Mouse (Mus musculus) MEL (cell line): ENCODE measurements at regions not wholly inside any gene's neighbourhood (a gene's known extent, or its start where the extent isn't known, plus 50 kb on each side); places are given as distances from the start of the nearest gene placed in this dataset.
"Not testable (repeated sequence)": the region's sequence is repeated elsewhere in the genome, so short reads cannot be mapped to it uniquely, and the experiment has no call there.

Experiments
- DNase-seq: peaks from one replicate; pipeline ENCODE4 v3.0.0; 2011; ENCODE audit warnings: low read depth, low spot score
- H3K27ac ChIP-seq: 2 replicates; pipeline ENCODE4 v1.5.1; 2012; ENCODE audit warnings: low read depth, mild to moderate bottlenecking, control low read depth, low read length, moderate library complexity; ENCODE audit not compliant: control insufficient read depth
- H3K27me3 ChIP-seq, 2 experiments: fragments of 150-350 bp in 1 of 2; sonication (generic) in 1 of 2; 2 replicates each; pipeline ENCODE4 v1.6.1; 2012; ENCODE audit warnings: low read length in 2 of 2, mild to moderate bottlenecking in 2 of 2, improper control_type of control experiment in 1 of 2, moderate library complexity in 1 of 2; ENCODE audit not compliant: insufficient read depth in 2 of 2, control insufficient read depth in 1 of 2
- H3K36me3 ChIP-seq, 2 experiments: 2 replicates each; pipeline ENCODE4 v1.6.1; 2012 to 2014; ENCODE audit warnings: low read length in 2 of 2, improper control_type of control experiment in 1 of 2, inconsistent platforms in 1 of 2, mild to moderate bottlenecking in 1 of 2; ENCODE audit not compliant: insufficient read depth in 2 of 2, control insufficient read depth in 1 of 2
- H3K4me1 ChIP-seq, 2 experiments: fragments of 150-350 bp in 1 of 2; sonication (generic) in 1 of 2; 2 replicates each; pipeline ENCODE4 v1.6.1; 2012; ENCODE audit warnings: low read length in 2 of 2, improper control_type of control experiment in 1 of 2, mild to moderate bottlenecking in 1 of 2; ENCODE audit not compliant: insufficient read depth in 2 of 2, control insufficient read depth in 1 of 2
- H3K4me3 ChIP-seq, 2 experiments: fragments of 150-350 bp in 1 of 2; sonication (generic) in 1 of 2; 2 replicates each; pipeline ENCODE4 v1.5.1; 2012; ENCODE audit warnings: low read depth in 2 of 2, low read length in 2 of 2, mild to moderate bottlenecking in 2 of 2, moderate library complexity in 2 of 2, control low read depth in 1 of 2, improper control_type of control experiment in 1 of 2; ENCODE audit not compliant: control insufficient read depth in 1 of 2, insufficient read depth in 1 of 2
- H3K79me2 ChIP-seq: 2 replicates; pipeline ENCODE4 v1.6.1; 2012; ENCODE audit warnings: mild to moderate bottlenecking, low read length, moderate library complexity; ENCODE audit not compliant: control insufficient read depth, poor library complexity, insufficient read depth
- H3K9ac ChIP-seq: 2 replicates; pipeline ENCODE4 v1.6.1; 2012; ENCODE audit warnings: low read depth, mild to moderate bottlenecking, control low read depth, low read length, moderate library complexity; ENCODE audit not compliant: control insufficient read depth, poor library complexity, severe bottlenecking
- H3K9me3 ChIP-seq: fragments of 150-350 bp; sonication (generic); replicated peaks from 2 replicates; pipeline ENCODE4 v1.6.1; 2012; ENCODE audit warnings: mild to moderate bottlenecking, low read length, improper control_type of control experiment, moderate library complexity; ENCODE audit not compliant: insufficient read depth
- CHD2 ChIP-seq: IDR thresholded peaks from 2 replicates; pipeline ENCODE4 v1.6.1; 2011; ENCODE audit warnings: low read length, improper control_type of control experiment
- E2F4 ChIP-seq: IDR thresholded peaks from 2 replicates; pipeline ENCODE4 v1.6.1; 2011; ENCODE audit warnings: low read depth, low read length, improper control_type of control experiment, borderline replicate concordance
- ELF1 ChIP-seq: IDR thresholded peaks from 2 replicates; pipeline ENCODE4 v1.6.1; 2014; ENCODE audit warnings: low read depth, mild to moderate bottlenecking, inconsistent platforms, low read length, improper control_type of control experiment, moderate library complexity
- GABPA ChIP-seq: IDR thresholded peaks from 2 replicates; pipeline ENCODE4 v1.6.1; 2012; ENCODE audit warnings: low read depth, mild to moderate bottlenecking, inconsistent platforms, low read length, improper control_type of control experiment, moderate library complexity
- HCFC1 ChIP-seq: IDR thresholded peaks from 2 replicates; pipeline ENCODE4 v1.6.1; 2012; ENCODE audit warnings: low read depth, mild to moderate bottlenecking, inconsistent platforms, low read length, improper control_type of control experiment, moderate library complexity
- JUND ChIP-seq: IDR thresholded peaks from 2 replicates; pipeline ENCODE4 v1.6.1; 2011; ENCODE audit warnings: low read depth, mild to moderate bottlenecking, improper control_type of control experiment, low read length
- KAT2A ChIP-seq: conservative IDR thresholded peaks from 2 replicates; pipeline ENCODE4 v1.6.1; 2012; ENCODE audit warnings: low read depth, low read length, improper control_type of control experiment, inconsistent platforms
- MXI1 ChIP-seq: IDR thresholded peaks from 2 replicates; pipeline ENCODE4 v1.6.1; 2011; ENCODE audit warnings: mild to moderate bottlenecking, low read depth, low read length, improper control_type of control experiment
- NELFE ChIP-seq: IDR thresholded peaks from 2 replicates; pipeline ENCODE4 v1.6.1; 2011; ENCODE audit warnings: low read depth, low read length, improper control_type of control experiment
- NRF1 ChIP-seq: IDR thresholded peaks from 2 replicates; pipeline ENCODE4 v1.6.1; 2014; ENCODE audit warnings: low read depth, mild to moderate bottlenecking, inconsistent platforms, low read length, improper control_type of control experiment, moderate library complexity; ENCODE audit not compliant: poor library complexity, insufficient read depth, severe bottlenecking
- POLR2AphosphoS2 ChIP-seq: IDR thresholded peaks from 2 replicates; pipeline ENCODE4 v1.6.1; 2011; ENCODE audit warnings: low read length, improper control_type of control experiment
- RAD21 ChIP-seq: IDR thresholded peaks from 2 replicates; pipeline ENCODE4 v1.6.1; 2011; ENCODE audit warnings: mild to moderate bottlenecking, low read depth, low read length, improper control_type of control experiment
- SIN3A ChIP-seq: IDR thresholded peaks from 2 replicates; pipeline ENCODE4 v1.6.1; 2012; ENCODE audit warnings: low read length, improper control_type of control experiment, inconsistent platforms
- SMC3 ChIP-seq: IDR thresholded peaks from 2 replicates; pipeline ENCODE4 v1.6.1; 2011; ENCODE audit warnings: low read depth, low read length, improper control_type of control experiment
- TCF12 ChIP-seq: IDR thresholded peaks from 2 replicates; pipeline ENCODE4 v1.6.1; 2014; ENCODE audit warnings: low read depth, mild to moderate bottlenecking, inconsistent platforms, low read length, improper control_type of control experiment, moderate library complexity
- UBTF ChIP-seq: IDR thresholded peaks from 2 replicates; pipeline ENCODE4 v1.6.1; 2012; ENCODE audit warnings: low read depth, mild to moderate bottlenecking, inconsistent platforms, low read length, improper control_type of control experiment, moderate library complexity, borderline replicate concordance; ENCODE audit not compliant: insufficient read depth
- USF1 ChIP-seq: IDR thresholded peaks from 2 replicates; pipeline ENCODE4 v1.6.1; 2014; ENCODE audit warnings: low read depth, mild to moderate bottlenecking, inconsistent platforms, low read length, improper control_type of control experiment, moderate library complexity
- ZNF384 ChIP-seq: IDR thresholded peaks from 2 replicates; pipeline ENCODE4 v1.6.1; 2012; ENCODE audit warnings: low read depth, mild to moderate bottlenecking, inconsistent platforms, low read length, improper control_type of control experiment

DNA sequence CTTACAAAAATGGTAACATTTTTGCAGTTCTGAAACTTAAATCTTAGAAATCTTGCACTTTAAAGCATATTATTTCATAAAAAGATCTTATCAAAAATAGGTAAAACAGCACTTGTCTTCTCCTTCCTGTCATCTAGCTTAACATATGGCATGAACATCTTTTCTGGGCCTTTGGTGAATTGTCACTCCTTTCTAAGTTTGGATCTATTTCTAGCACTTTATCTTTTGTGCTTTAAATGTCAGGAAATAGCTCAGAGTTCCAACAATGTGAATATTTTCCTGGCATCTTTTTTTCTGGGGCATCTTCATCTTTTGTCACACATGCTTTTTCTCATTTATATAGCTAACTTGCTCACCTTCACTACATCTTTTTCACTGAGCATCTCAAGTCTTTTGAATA, 527.4 kb upstream of the Gm5150 start:
- no peaks in the 10 kb centered on the region for H3K27me3 ChIP-seq
- H3K9ac ChIP-seq = no peak overlapping the region
- no peak for TF ChIP-seq TCF12
- no peak for DNase-seq
- H3K9me3 ChIP-seq = no peaks in the 10 kb centered on the region
- H3K4me1 ChIP-seq = no peaks in the 10 kb centered on the region
- H3K79me2 ChIP-seq = no peaks in the 10 kb centered on the region
- H3K36me3 ChIP-seq = no peaks in the 10 kb centered on the region
- H3K4me3 ChIP-seq = no peak overlapping the region
- no peak overlapping the region for H3K27ac ChIP-seq

DNA sequence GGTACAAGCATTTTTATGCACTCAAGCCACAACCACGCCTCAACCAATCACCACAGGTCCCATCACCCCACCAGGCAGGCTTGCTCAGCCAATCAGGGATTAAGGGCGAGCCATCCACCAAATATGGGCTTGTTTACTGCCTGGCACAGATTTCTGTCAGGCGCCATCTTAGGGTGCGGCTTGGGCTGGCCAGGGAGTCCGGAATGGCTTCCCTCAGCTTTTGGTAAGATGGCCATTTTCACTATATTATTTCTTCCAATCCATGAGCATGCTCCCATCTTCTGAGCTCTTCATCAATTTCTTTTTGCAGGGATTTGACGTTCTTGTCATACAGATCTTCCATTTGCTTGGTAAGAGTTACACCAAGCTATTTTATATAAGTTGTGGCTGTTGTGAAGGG, 521.3 kb upstream of the Gm5150 start:
- not testable (repeated sequence) for DNase-seq, H3K9me3 ChIP-seq, H3K79me2 ChIP-seq, H3K27me3 ChIP-seq, H3K4me1 ChIP-seq, H3K4me3 ChIP-seq, H3K27ac ChIP-seq, H3K9ac ChIP-seq, H3K36me3 ChIP-seq

GRCm38 (mm10) chr3:16488431-16488830, 482.2 kb upstream of the Gm5150 start:
- not testable (repeated sequence) for DNase-seq, H3K9me3 ChIP-seq, H3K36me3 ChIP-seq

DNA sequence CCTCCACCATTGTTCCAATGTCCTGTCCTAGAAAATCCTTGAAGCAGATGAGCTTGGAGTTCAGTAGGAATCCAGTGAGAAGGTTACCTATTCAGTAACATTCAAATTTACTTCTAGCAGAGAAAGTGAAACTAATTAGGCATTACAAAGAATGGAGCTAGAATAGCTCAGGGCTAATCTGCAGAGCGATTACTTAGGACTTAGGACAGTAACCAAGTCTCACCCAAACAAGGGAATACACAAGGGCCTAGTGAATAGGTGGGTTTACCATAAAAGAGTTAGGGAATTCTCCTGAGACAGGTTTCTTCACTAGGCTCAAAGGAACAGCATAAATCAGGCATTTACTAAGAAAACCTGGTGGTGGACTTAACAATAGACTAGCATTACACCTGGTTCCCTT, 476.5 kb upstream of the Gm5150 start:
- no peaks in the 10 kb centered on the region for H3K79me2 ChIP-seq
- no peak overlapping the region for H3K9ac ChIP-seq
- H3K36me3 ChIP-seq = no peaks in the 10 kb centered on the region
- no peaks in the 10 kb centered on the region for H3K9me3 ChIP-seq
- H3K27ac ChIP-seq = no peak overlapping the region
- no peaks in the 10 kb centered on the region for H3K27me3 ChIP-seq
- H3K4me3 ChIP-seq = no peak overlapping the region
- TF ChIP-seq NELFE (no peak), ZNF384 (no peak), POLR2AphosphoS2 (no peak), ELF1 (no peak), E2F4 (no peak), NRF1 (no peak), JUND (no peak), KAT2A (no peak), SMC3 (no peak), GABPA (no peak), RAD21 (no peak), SIN3A (no peak), USF1 (no peak), CHD2 (no peak), UBTF (no peak), MXI1 (no peak), HCFC1 (no peak)
- H3K4me1 ChIP-seq = no peaks in the 10 kb centered on the region
- DNase-seq = no peak

More at GRCm38 (mm10) chr3:16488431-16488830, 482.2 kb upstream of the Gm5150 start:
- H3K27me3 ChIP-seq, H3K27ac ChIP-seq, H3K4me1 ChIP-seq, H3K79me2 ChIP-seq, H3K9ac ChIP-seq, H3K4me3 ChIP-seq: not testable (repeated sequence)
